Mouse (Mus musculus): ENCODE measurements around the gene Map3k1.

Gene Map3k1

GRCm38 (mm10) chr13:111808637-111809465 lies at the start of gene Map3k1:
Gene Map3k1, minus strand, starts transcription at chr13:111808993.
- peak; percentile 73 for DNase-seq (ENCODE audit: low spot score)

- DNase-seq (ENCODE audit: low spot score): no peak
Observed at GRCm38 (mm10) chr13:111856786-111857455, 48.1 kb upstream of the Map3k1 start.

- no peak for DNase-seq (ENCODE audit: low spot score)
Observed at GRCm38 (mm10) chr13:111856232-111856631, 47.4 kb upstream of the Map3k1 start.

- no peak for DNase-seq (ENCODE audit: low spot score)
Observed at GRCm38 (mm10) chr13:111852451-111853224, 43.8 kb upstream of the Map3k1 start.

GRCm38 (mm10) chr13:111850046-111850837 lies 41.4 kb upstream of the Map3k1 start:
- DNase-seq (ENCODE audit: low spot score): no peak

GRCm38 (mm10) chr13:111845471-111845870 lies 36.7 kb upstream of the Map3k1 start:
- DNase-seq (ENCODE audit: low spot score): peak; percentile 53

GRCm38 (mm10) chr13:111844313-111844712 lies 35.5 kb upstream of the Map3k1 start:
- DNase-seq (ENCODE audit: low spot score): no peak

- DNase-seq (ENCODE audit: low spot score): no peak
Observed at GRCm38 (mm10) chr13:111835787-111836186, 27.0 kb upstream of the Map3k1 start.

- DNase-seq (ENCODE audit: low spot score): no peak
Observed at GRCm38 (mm10) chr13:111834613-111835012, 25.8 kb upstream of the Map3k1 start.

GRCm38 (mm10) chr13:111829473-111829872 lies 20.7 kb upstream of the Map3k1 start:
- no peak for DNase-seq (ENCODE audit: low spot score)

- no peak for DNase-seq (ENCODE audit: low spot score)
Observed at GRCm38 (mm10) chr13:111827481-111827880, 18.7 kb upstream of the Map3k1 start.

GRCm38 (mm10) chr13:111824178-111824577 lies 15.4 kb upstream of the Map3k1 start:
- no peak for DNase-seq (ENCODE audit: low spot score)

GRCm38 (mm10) chr13:111821727-111822375 lies 13.1 kb upstream of the Map3k1 start:
- no peak for DNase-seq (ENCODE audit: low spot score)

- no peak for DNase-seq (ENCODE audit: low spot score)
Observed at GRCm38 (mm10) chr13:111819618-111820385, 11.0 kb upstream of the Map3k1 start.

- DNase-seq (ENCODE audit: low spot score): no peak
Observed at GRCm38 (mm10) chr13:111819106-111819505, 10.3 kb upstream of the Map3k1 start.

- DNase-seq (ENCODE audit: low spot score): no peak
Observed at GRCm38 (mm10) chr13:111818216-111818903, 9.6 kb upstream of the Map3k1 start.

GRCm38 (mm10) chr13:111817773-111818172 lies 9.0 kb upstream of the Map3k1 start:
- DNase-seq (ENCODE audit: low spot score): no peak

- no peak for DNase-seq (ENCODE audit: low spot score)
Observed at GRCm38 (mm10) chr13:111816431-111816830, 7.6 kb upstream of the Map3k1 start.

- no peak for DNase-seq (ENCODE audit: low spot score)
Observed at GRCm38 (mm10) chr13:111815486-111815885, 6.7 kb upstream of the Map3k1 start.

- DNase-seq (ENCODE audit: low spot score): no peak
Observed at GRCm38 (mm10) chr13:111815017-111815416, 6.2 kb upstream of the Map3k1 start.

Data from testis, postnatal 14 days (tissue).